Mouse (Mus musculus): ENCODE measurements around the gene Zcchc12.

Gene Zcchc12

GRCm38 (mm10) chrX:36195736-36196525 lies at the start of gene Zcchc12:
Gene Zcchc12, plus strand, starts transcription at chrX:36195904.
- DNase-seq (ENCODE audit: low read depth, low spot score): peak; percentile 66

DNA sequence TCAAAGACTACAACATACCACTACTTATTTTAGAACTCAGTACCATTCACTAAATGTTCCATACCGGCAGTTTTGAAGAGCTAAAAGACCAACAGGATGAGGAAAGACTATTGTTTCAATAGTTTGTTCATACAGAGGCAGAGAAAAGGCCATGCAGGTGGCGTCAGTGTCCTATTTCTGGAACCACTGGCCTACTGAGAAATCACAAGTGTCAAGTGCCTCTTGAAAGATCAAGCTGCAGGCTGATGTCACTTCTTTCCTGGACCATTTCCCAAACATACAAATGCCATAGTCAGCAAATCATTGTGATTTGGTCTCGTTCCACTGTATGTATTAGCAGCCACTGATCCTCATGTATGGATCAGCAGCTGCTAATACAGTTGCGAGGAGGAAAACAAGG lies 49.0 kb upstream of the Zcchc12 start:
- DNase-seq (ENCODE audit: low read depth, low spot score): no peak

GRCm38 (mm10) chrX:36150100-36150499 lies 45.6 kb upstream of the Zcchc12 start:
- no peak for DNase-seq (ENCODE audit: low read depth, low spot score)

DNA sequence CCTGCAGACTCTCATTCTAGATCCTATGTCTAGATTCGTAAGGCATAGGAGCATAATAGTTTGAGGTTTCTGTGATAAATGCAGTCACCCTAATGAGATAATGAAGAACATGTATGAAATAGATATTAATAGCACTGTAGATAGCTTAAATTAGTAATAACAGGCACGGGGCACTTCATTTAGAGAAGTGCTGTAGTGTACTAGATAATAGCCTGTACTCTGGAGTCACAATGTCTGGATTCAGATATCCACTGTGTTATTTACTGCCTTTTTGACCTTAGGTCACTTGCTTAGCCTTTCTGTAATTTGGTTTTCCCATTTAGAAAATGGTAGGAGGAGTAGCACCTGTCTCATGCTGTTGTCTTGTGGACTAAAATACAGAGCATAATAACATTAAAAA lies 39.0 kb upstream of the Zcchc12 start:
- no peak for DNase-seq (ENCODE audit: low read depth, low spot score)

DNA sequence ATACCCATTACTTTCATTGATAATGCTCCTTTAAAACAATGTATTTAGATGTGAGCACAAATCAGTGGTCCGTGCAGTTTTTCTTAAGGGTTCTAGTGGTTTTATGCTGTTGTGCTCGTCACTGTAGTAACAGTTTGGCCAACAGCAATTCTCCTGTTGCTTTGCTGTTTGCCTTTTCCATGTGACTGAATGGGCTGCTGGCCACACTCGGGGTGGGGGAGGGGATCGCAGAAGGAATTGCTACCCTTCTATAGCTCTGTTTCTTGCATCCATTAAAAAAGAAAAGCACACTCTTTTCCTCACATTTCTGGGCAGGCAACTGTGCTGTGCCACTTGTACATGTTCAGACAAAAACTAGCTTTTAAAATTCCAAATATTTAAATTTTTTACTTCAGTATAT lies 34.1 kb upstream of the Zcchc12 start:
- DNase-seq (ENCODE audit: low read depth, low spot score): no peak

- DNase-seq (ENCODE audit: low read depth, low spot score): peak; percentile 38
Measured at GRCm38 (mm10) chrX:36183625-36184024, 12.1 kb upstream of the Zcchc12 start.

GRCm38 (mm10) chrX:36186036-36186435 lies 9.7 kb upstream of the Zcchc12 start:
- no peak for DNase-seq (ENCODE audit: low read depth, low spot score)

DNA sequence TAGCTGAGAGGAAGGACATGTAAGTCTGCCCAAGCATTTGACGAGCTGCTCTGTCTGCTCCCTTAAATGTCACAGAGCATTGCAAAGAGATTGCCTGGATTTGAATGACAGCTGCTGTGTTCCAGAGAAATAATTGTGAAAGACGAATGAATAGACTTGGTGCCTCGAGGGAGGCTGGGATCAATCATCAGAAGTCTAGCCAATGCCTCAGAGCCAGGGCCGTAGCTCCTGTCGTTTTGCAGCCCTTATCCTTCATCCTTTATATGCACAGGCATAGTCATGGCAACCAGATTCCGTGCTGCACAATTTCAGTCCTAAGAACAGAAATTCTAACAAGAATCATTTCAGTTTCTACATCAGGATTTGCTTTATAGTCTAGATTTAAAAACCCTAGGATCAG lies 9.3 kb upstream of the Zcchc12 start:
- no peak for DNase-seq (ENCODE audit: low read depth, low spot score)

DNA sequence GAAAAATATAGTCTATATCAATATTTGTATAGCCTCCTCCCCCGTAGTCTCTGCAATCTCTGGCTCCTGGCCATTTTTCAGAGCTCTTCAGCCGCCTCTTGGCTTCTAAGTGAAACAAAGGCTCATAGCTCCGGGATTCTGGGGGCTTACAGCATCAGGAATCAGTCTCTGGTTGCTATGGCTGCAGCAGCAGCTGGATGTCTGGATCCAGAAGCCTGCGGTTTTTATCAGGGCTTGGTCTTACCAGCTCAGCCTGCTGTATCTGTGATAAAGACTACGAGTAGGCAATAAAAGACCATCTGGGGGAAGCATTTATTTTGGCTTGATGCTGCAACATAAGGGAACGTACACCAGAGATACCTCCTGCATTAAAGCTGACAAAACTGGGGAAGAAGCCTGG lies 1.8 kb upstream of the Zcchc12 start:
- DNase-seq (ENCODE audit: low read depth, low spot score): no peak

DNA sequence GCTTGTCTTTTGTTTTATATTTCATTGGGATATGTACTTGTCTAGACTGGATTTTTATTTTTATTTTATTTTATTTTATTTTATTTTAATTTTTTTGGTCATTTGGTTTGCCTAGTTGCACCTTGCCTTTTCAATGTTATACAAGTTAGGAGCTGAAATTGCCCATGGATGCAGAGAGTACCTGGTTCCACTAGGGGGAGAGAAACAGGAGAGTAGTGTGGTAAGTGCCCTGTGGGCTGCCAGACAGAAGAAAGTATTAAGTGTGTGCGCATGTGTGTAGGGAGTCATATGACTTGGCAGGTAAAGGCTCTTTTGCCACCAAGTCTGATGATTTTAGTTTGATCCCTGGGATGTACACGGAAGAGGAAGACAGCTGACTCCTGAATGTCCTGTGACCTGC lies 13.8 kb downstream of the Zcchc12 start:
- DNase-seq (ENCODE audit: low read depth, low spot score): peak; percentile 39

- DNase-seq (ENCODE audit: low read depth, low spot score): peak; percentile 30
Measured at GRCm38 (mm10) chrX:36211216-36211615, 15.5 kb downstream of the Zcchc12 start.

- DNase-seq (ENCODE audit: low read depth, low spot score): peak; percentile 54
Measured at GRCm38 (mm10) chrX:36221366-36221765, 25.7 kb downstream of the Zcchc12 start.

- peak; percentile 44 for DNase-seq (ENCODE audit: low read depth, low spot score)
Measured at GRCm38 (mm10) chrX:36225777-36226176, 30.1 kb downstream of the Zcchc12 start.

DNA sequence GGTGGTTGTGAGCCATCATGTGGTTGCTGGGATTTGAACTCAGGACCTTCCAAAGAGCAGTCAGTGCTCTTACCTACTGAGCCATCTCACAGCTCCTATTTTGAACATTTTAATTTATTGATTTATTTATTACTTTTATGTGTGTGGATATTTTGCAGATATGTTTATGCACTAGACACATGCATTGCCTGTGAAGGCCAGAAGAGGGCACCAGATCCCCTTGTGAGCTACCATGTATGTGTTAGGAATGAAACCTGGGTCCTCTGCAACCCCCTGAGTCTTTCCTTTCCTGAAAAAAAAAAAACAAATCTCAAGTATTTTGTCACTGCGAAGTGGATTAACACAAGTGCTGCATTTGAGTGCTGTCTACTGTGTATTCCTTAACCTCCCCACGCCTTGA lies 30.9 kb downstream of the Zcchc12 start:
- peak; percentile 21 for DNase-seq (ENCODE audit: low read depth, low spot score)

DNA sequence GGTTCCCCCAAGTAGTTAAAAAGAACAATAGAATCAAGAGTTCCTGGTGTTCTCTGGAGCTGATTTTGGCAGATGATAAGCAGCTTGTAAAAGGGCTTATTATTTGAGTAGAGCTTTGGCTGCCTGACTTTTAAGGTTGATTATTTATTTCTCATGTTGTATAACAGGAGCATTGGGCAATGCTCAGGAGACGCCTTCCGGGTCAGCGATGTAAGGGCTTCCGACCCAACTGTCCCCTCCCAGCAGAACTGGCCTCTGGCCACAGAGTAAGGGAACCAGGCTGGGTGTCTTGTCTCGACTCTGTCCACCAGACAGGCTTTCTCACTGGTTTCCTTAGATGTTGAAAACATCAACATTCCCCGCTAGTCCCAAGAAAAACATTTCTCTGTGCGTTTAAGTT lies 33.2 kb downstream of the Zcchc12 start:
- DNase-seq (ENCODE audit: low read depth, low spot score): no peak

DNA sequence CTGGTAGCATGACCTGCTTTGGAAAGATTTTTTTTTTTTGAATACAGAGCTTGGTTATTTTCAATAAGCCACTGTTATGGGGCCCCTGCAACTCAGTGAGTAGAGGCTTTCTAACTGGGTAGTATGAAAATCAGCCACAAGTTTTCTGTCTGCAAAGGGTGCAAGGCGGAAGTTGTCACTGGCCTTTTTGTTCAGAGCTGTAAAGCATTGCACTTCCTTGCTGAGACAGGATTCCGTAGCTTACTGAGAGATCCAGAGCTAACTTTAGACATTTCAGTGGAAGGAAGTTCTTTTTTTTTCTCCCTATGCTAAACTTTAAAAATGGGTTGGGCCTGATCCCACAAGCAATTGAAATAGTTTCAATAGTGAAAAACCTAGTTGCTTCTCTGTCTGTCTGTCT lies 33.6 kb downstream of the Zcchc12 start:
- no peak for DNase-seq (ENCODE audit: low read depth, low spot score)

- DNase-seq (ENCODE audit: low read depth, low spot score): no peak
Measured at GRCm38 (mm10) chrX:36235652-36236051, 39.9 kb downstream of the Zcchc12 start.
